Mouse (Mus musculus): ENCODE measurements around the gene Loxl1. TPM values are rescaled to one million over a fixed set of nuclear protein-coding genes. Genes with fewer than 3 reads are reported as not detected.

The Loxl1 gene
- total and polyA plus RNA-seq, 2 experiments from 2014 or later: 9.1 to 13.8 TPM

DNA sequence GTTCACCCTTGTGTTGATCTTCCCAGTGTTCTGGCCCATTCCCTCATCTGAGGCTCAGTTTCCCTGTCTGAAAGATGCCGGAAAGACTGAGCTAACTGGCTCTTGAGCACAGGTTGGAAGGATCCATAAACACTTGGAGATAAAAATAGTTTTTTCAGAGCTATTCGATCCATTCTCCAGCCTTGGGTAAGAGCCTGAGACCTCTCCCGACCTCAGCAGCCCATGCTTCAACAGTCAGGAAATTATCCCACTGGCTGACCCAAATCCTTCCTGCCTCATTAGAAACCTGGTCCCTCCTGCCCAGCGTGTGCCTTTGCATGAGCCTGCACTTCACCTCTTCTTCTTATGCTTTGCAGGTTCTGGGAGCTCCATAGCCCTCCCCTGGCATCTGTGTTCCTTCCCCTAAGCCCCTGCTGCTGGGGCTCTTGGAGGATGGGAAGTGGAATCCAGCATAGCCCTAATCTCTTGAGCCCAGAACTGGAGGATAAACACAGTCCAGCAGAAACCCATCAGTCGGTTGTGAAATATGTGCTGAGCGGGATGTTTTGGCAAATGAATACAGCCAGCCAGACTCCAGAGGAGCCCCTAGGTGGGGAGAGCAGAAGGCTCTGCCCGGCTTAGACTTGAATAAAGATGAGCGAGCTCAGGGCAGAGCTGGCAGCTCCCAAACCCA is 9.3 kb downstream of the Loxl1 start:
- Histone ChIP-seq H3K4me1 (ENCODE audit: insufficient read depth, low read length) (peaks cover 16% of the 10 kb centered on the region), H3K27ac (no peak overlapping the region), H3K4me2 (ENCODE audit: low read depth, low read length) (no peak overlapping the region), H3K27me3 (ENCODE audit: insufficient read depth, low read length) (no peaks in the 10 kb centered on the region), H3K9ac (replicated peaks; ENCODE audit: low read length) (no peak overlapping the region), H3K9me3 (ENCODE audit: low read length) (no peaks in the 10 kb centered on the region), H3K36me3 (ENCODE audit: insufficient read depth, low read length) (no peaks in the 10 kb centered on the region), H3K4me3 (ENCODE audit: low read length) (no peak overlapping the region)
- DNase-seq (ENCODE audit: low spot score) (peak; percentile 17), ATAC-seq (no peak)
- 45% methylated on average over 8 of the region's 8 CpGs for WGBS
- no peak for TF ChIP-seq CTCF (IDR thresholded peaks at IDR 0.05; ENCODE audit: low read depth)

DNA sequence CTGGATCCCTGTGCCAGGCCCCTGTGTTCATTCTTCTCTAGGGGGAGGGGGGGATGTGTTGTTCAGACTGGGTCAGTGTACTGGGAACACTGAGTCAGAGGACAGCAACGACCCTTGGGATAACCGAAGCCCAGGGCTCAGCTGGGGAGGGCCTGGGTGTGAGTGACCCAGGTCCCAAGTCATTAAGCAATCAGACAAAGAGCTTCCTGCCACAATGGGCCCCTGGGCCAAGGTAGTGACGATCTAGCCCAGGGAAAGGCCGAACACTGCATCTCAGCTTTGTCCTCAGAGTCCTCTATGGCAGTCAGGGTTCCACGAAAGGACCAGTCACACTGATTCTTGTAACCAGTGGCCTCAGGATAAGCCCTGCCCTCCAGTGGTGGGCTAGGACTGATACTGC is 9.9 kb downstream of the Loxl1 start:
- Histone ChIP-seq H3K9ac (replicated peaks; ENCODE audit: low read length) (no peak overlapping the region), H3K4me3 (ENCODE audit: low read length) (no peak overlapping the region), H3K4me2 (ENCODE audit: low read depth, low read length) (no peak overlapping the region), H3K9me3 (ENCODE audit: low read length) (no peaks in the 10 kb centered on the region), H3K27me3 (ENCODE audit: insufficient read depth, low read length) (no peaks in the 10 kb centered on the region), H3K36me3 (ENCODE audit: insufficient read depth, low read length) (no peaks in the 10 kb centered on the region), H3K27ac (no peak overlapping the region), H3K4me1 (ENCODE audit: insufficient read depth, low read length) (peaks cover 16% of the 10 kb centered on the region)
- no peak for DNase-seq (ENCODE audit: low spot score)
- WGBS: 68% methylated on average over 5 of the region's 5 CpGs
- no peak for TF ChIP-seq CTCF (IDR thresholded peaks at IDR 0.05; ENCODE audit: low read depth)
- no peak for ATAC-seq

DNA sequence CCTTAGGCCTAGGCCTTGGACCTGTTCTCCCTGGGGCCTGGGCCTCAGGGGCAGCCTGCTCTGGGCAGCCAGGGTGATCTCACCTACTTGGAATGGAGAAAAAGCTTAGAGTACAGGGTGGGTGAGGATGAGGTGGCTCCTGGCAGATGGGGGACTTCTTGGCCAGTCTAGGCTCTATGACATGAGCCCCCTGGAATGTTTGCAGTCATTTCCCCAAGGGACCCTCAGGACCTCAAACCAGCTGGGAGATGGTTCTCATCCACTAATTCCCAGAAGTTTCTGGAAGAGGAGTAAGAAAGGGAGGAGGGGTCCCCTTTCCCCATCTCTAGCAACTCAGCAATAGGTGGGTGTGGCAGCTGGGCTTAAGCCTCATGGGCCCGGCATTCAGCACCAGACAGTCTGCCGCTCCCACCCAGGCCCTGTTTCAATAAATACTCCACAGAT is 13.6 kb downstream of the Loxl1 start:
- H3K36me3 ChIP-seq (ENCODE audit: insufficient read depth, low read length): no peaks in the 10 kb centered on the region
- 52% methylated on average over 2 of the region's 2 CpGs for WGBS
- H3K27me3 ChIP-seq (ENCODE audit: insufficient read depth, low read length): no peaks in the 10 kb centered on the region
- no peak for ATAC-seq
- H3K27ac ChIP-seq: no peak overlapping the region
- no peak for DNase-seq (ENCODE audit: low spot score)
- no peak overlapping the region for H3K9ac ChIP-seq (replicated peaks; ENCODE audit: low read length)
- H3K4me3 ChIP-seq (ENCODE audit: low read length): no peak overlapping the region
- no peaks in the 10 kb centered on the region for H3K9me3 ChIP-seq (ENCODE audit: low read length)
- H3K4me2 ChIP-seq (ENCODE audit: low read depth, low read length): no peak overlapping the region
- peaks cover 10% of the 10 kb centered on the region for H3K4me1 ChIP-seq (ENCODE audit: insufficient read depth, low read length)
- TF ChIP-seq CTCF (IDR thresholded peaks at IDR 0.05; ENCODE audit: low read depth): no peak

GRCm38 (mm10) chr9:58297961-58298477 is 15.0 kb downstream of the Loxl1 start:
- H3K27ac ChIP-seq: no peak overlapping the region
- peak; percentile 37 for DNase-seq (ENCODE audit: low spot score)
- no peaks in the 10 kb centered on the region for H3K9me3 ChIP-seq (ENCODE audit: low read length)
- no peak for TF ChIP-seq CTCF (IDR thresholded peaks at IDR 0.05; ENCODE audit: low read depth)
- ATAC-seq: no peak
- H3K27me3 ChIP-seq (ENCODE audit: insufficient read depth, low read length): no peaks in the 10 kb centered on the region
- no peak overlapping the region for H3K4me3 ChIP-seq (ENCODE audit: low read length)
- no peak overlapping the region for H3K9ac ChIP-seq (replicated peaks; ENCODE audit: low read length)
- WGBS: 39% methylated on average over 4 of the region's 4 CpGs
- H3K36me3 ChIP-seq (ENCODE audit: insufficient read depth, low read length): no peaks in the 10 kb centered on the region
- H3K4me1 ChIP-seq (ENCODE audit: insufficient read depth, low read length): peaks cover 5% of the 10 kb centered on the region; the same call in 1 of the 2 replicates
- H3K4me2 ChIP-seq (ENCODE audit: low read depth, low read length): no peak overlapping the region

- Histone ChIP-seq H3K9ac (replicated peaks; ENCODE audit: low read length) (no peak overlapping the region), H3K27me3 (ENCODE audit: insufficient read depth, low read length) (no peaks in the 10 kb centered on the region), H3K36me3 (ENCODE audit: insufficient read depth, low read length) (no peaks in the 10 kb centered on the region), H3K4me1 (ENCODE audit: insufficient read depth, low read length) (peaks cover 5% of the 10 kb centered on the region; the same call in 1 of the 2 replicates), H3K9me3 (ENCODE audit: low read length) (no peaks in the 10 kb centered on the region), H3K4me3 (ENCODE audit: low read length) (no peak overlapping the region), H3K27ac (no peak overlapping the region), H3K4me2 (ENCODE audit: low read depth, low read length) (no peak overlapping the region)
- no peak for TF ChIP-seq CTCF (IDR thresholded peaks at IDR 0.05; ENCODE audit: low read depth)
- 95% methylated on average over 6 of the region's 6 CpGs for WGBS
- DNase-seq (ENCODE audit: low spot score): no peak
- ATAC-seq: no peak
These were observed 15.9 kb downstream of the Loxl1 start for GRCm38 (mm10) chr9:58297065-58297464.

DNA sequence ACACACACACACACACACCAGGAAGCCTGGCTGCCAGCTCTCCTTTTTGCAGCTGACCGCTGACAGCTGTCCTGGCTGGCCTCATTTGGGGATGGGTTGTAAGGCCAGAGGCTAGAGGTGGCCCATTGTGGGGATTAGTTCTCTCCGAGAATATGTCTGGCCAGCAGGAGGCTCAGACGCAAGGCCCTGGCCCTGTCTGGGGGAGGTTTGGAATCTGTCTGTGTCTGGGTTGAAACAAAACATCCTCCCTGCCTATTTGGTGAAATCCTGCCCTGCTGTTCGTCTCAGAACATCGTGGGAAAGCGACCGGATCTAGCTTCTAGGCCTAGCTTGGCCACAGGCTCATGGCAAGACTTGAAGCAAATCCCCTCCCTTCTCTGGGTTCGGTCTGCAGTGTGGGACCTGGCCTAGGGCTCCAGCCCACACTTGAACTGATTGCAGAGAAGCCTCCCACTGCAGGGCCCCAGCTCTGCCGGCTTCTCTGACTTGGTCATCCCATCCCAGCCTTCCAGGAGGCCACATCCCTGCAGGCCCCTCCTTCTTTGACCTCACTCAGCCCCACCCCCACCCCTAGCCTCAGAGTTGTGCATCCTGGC is 17.1 kb downstream of the Loxl1 start:
- Histone ChIP-seq H3K4me1 (ENCODE audit: insufficient read depth, low read length) (peaks cover 5% of the 10 kb centered on the region; the same call in 1 of the 2 replicates), H3K36me3 (ENCODE audit: insufficient read depth, low read length) (no peaks in the 10 kb centered on the region), H3K9me3 (ENCODE audit: low read length) (no peaks in the 10 kb centered on the region), H3K4me3 (ENCODE audit: low read length) (no peak overlapping the region), H3K27me3 (ENCODE audit: insufficient read depth, low read length) (no peaks in the 10 kb centered on the region), H3K27ac (0 out of 2 replicates have a peak overlapping the region, but pooled peaks have one; percentile 16), H3K9ac (replicated peaks; ENCODE audit: low read length) (no peak overlapping the region), H3K4me2 (ENCODE audit: low read depth, low read length) (no peak overlapping the region)
- WGBS: 22% methylated on average over 9 of the region's 9 CpGs
- peak; percentile 38; the same call in 1 of the 2 replicates for TF ChIP-seq CTCF (IDR thresholded peaks at IDR 0.05; ENCODE audit: low read depth)
- DNase-seq (ENCODE audit: low spot score): peak; percentile 31
- no peak; the same call in 1 of the 2 replicates for ATAC-seq
